Mouse (Mus musculus): Measurements from ENCODE around the gene Gm20458. TPM values are rescaled to one million over a fixed set of nuclear protein-coding genes. Genes with fewer than 3 reads are reported as not detected.
A peak's percentile ranks its signal among the peaks of the same experiment; 100 is the strongest.

Gm20458 gene
- polyA plus RNA-seq, 1 experiment from 2014 or later, result 8.3 TPM

- Histone ChIP-seq H3K4me2 (no peak overlapping the region), H3K4me3 (no peak overlapping the region), H3K27ac (no peak overlapping the region), H3K36me3 (no peaks in the 10 kb centered on the region), H3K9ac (no peak overlapping the region), H3K4me1 (peaks cover 38% of the 10 kb centered on the region), H3K27me3 (no peaks in the 10 kb centered on the region), H3K9me3 (no peaks in the 10 kb centered on the region)
- 52% methylated on average over 6 of the region's 6 CpGs for WGBS
- no peak for ATAC-seq (ENCODE audit: insufficient number of reproducible peaks, insufficient read depth, low FRiP score, low TSS enrichment, low read depth)
These were observed 5.2 kb upstream of the Gm20458 start for GRCm38 (mm10) chr2:164455421-164456190.

- H3K36me3 ChIP-seq, result no peaks in the 10 kb centered on the region
- H3K27me3 ChIP-seq, result no peaks in the 10 kb centered on the region
- ATAC-seq (ENCODE audit: insufficient number of reproducible peaks, insufficient read depth, low FRiP score, low TSS enrichment, low read depth), result no peak
- peak overlapping the region; percentile 25; the same call in 1 of the 2 replicates for H3K4me3 ChIP-seq
- H3K4me1 ChIP-seq, result peaks cover 37% of the 10 kb centered on the region
- peak overlapping the region; percentile 22; the same call in 1 of the 2 replicates for H3K27ac ChIP-seq
- 82% methylated on average over 1 of the region's 1 CpGs for WGBS
- peak overlapping the region; percentile 44 for H3K9ac ChIP-seq
- no peaks in the 10 kb centered on the region for H3K9me3 ChIP-seq
- peak overlapping the region; percentile 53 for H3K4me2 ChIP-seq
These were observed 4.4 kb upstream of the Gm20458 start for GRCm38 (mm10) chr2:164456413-164456812.

GRCm38 (mm10) chr2:164456864-164457300, 3.9 kb upstream of the Gm20458 start, which contains the start of gene Sys1:
Sys1 (plus strand) TSS chr2:164456964.
- H3K27ac ChIP-seq, result peak within 1 kb of the TSS; percentile 22; the same call in 1 of the 2 replicates
- H3K4me1 ChIP-seq, result peaks cover 36% of the 10 kb centered on the region
- peak within 1 kb of the TSS; percentile 25 for H3K4me3 ChIP-seq
- no peaks in the 10 kb centered on the region for H3K36me3 ChIP-seq
- no peaks in the 10 kb centered on the region for H3K9me3 ChIP-seq
- H3K4me2 ChIP-seq, result peak within 1 kb of the TSS; percentile 53
- peak within 1 kb of the TSS; percentile 44 for H3K9ac ChIP-seq
- 2% methylated on average over 7 of the region's 7 CpGs for WGBS
- ATAC-seq (ENCODE audit: insufficient number of reproducible peaks, insufficient read depth, low FRiP score, low TSS enrichment, low read depth), result no peak
- H3K27me3 ChIP-seq, result no peaks in the 10 kb centered on the region

GRCm38 (mm10) chr2:164457942-164458341, 2.8 kb upstream of the Gm20458 start:
- H3K4me3 ChIP-seq, result no peak overlapping the region
- no peak overlapping the region for H3K27ac ChIP-seq
- WGBS, result 72% methylated on average over 7 of the region's 7 CpGs
- H3K27me3 ChIP-seq, result no peaks in the 10 kb centered on the region
- peaks cover 34% of the 10 kb centered on the region for H3K4me1 ChIP-seq
- peaks cover 4% of the 10 kb centered on the region; the same call in 1 of the 2 replicates for H3K36me3 ChIP-seq
- H3K9me3 ChIP-seq, result no peaks in the 10 kb centered on the region
- H3K9ac ChIP-seq, result no peak overlapping the region
- no peak for ATAC-seq (ENCODE audit: insufficient number of reproducible peaks, insufficient read depth, low FRiP score, low TSS enrichment, low read depth)
- H3K4me2 ChIP-seq, result no peak overlapping the region

GRCm38 (mm10) chr2:164458535-164458934, 2.2 kb upstream of the Gm20458 start:
- Histone ChIP-seq H3K4me2 (no peak overlapping the region), H3K4me3 (no peak overlapping the region), H3K4me1 (peaks cover 33% of the 10 kb centered on the region), H3K9me3 (no peaks in the 10 kb centered on the region), H3K27ac (no peak overlapping the region), H3K36me3 (peaks cover 10% of the 10 kb centered on the region), H3K27me3 (no peaks in the 10 kb centered on the region), H3K9ac (no peak overlapping the region)
- 88% methylated on average over 8 of the region's 8 CpGs for WGBS
- no peak for ATAC-seq (ENCODE audit: insufficient number of reproducible peaks, insufficient read depth, low FRiP score, low TSS enrichment, low read depth)

- no peaks in the 10 kb centered on the region for H3K9me3 ChIP-seq
- peaks cover 37% of the 10 kb centered on the region for H3K36me3 ChIP-seq
- no peak overlapping the region for H3K4me2 ChIP-seq
- no peak for ATAC-seq (ENCODE audit: insufficient number of reproducible peaks, insufficient read depth, low FRiP score, low TSS enrichment, low read depth)
- H3K9ac ChIP-seq, result no peak overlapping the region
- H3K4me1 ChIP-seq, result peaks cover 16% of the 10 kb centered on the region
- H3K4me3 ChIP-seq, result no peak overlapping the region
- no peaks in the 10 kb centered on the region for H3K27me3 ChIP-seq
- H3K27ac ChIP-seq, result no peak overlapping the region
These were observed 4.4 kb downstream of the Gm20458 start for GRCm38 (mm10) chr2:164465161-164465560.

- Histone ChIP-seq H3K36me3 (peaks cover 37% of the 10 kb centered on the region), H3K9ac (no peak overlapping the region), H3K4me2 (no peak overlapping the region), H3K4me1 (peaks cover 14% of the 10 kb centered on the region), H3K4me3 (no peak overlapping the region), H3K9me3 (no peaks in the 10 kb centered on the region), H3K27ac (no peak overlapping the region), H3K27me3 (no peaks in the 10 kb centered on the region)
- 77% methylated on average over 5 of the region's 5 CpGs for WGBS
- no peak for ATAC-seq (ENCODE audit: insufficient number of reproducible peaks, insufficient read depth, low FRiP score, low TSS enrichment, low read depth)
These were observed 6.0 kb downstream of the Gm20458 start for GRCm38 (mm10) chr2:164466787-164467186.

GRCm38 (mm10) chr2:164470254-164470653, 9.5 kb downstream of the Gm20458 start:
- Histone ChIP-seq H3K9ac (no peak overlapping the region), H3K4me3 (no peak overlapping the region), H3K27me3 (no peaks in the 10 kb centered on the region), H3K9me3 (no peaks in the 10 kb centered on the region), H3K4me2 (no peak overlapping the region), H3K36me3 (peaks cover 23% of the 10 kb centered on the region), H3K27ac (no peak overlapping the region), H3K4me1 (0 out of 2 replicates have a peak, but pooled peaks cover 3% of the 10 kb centered on the region)
- 21% methylated on average over 10 of the region's 10 CpGs for WGBS
- no peak for ATAC-seq (ENCODE audit: insufficient number of reproducible peaks, insufficient read depth, low FRiP score, low TSS enrichment, low read depth)

GRCm38 (mm10) chr2:164473624-164474023, 12.9 kb downstream of the Gm20458 start, which contains the start of gene Trp53tg5:
Trp53tg5 (minus strand) TSS chr2:164473724.
- WGBS, result 84% methylated on average over 6 of the region's 6 CpGs
- Histone ChIP-seq H3K9me3 (no peaks in the 10 kb centered on the region), H3K27me3 (no peaks in the 10 kb centered on the region), H3K4me3 (no peak within 1 kb of the TSS), H3K27ac (no peak within 1 kb of the TSS), H3K4me1 (no peaks in the 10 kb centered on the region), H3K36me3 (peaks cover 26% of the 10 kb centered on the region), H3K9ac (no peak within 1 kb of the TSS), H3K4me2 (no peak within 1 kb of the TSS)
- no peak for ATAC-seq (ENCODE audit: insufficient number of reproducible peaks, insufficient read depth, low FRiP score, low TSS enrichment, low read depth)

GRCm38 (mm10) chr2:164485681-164486257, 25.0 kb downstream of the Gm20458 start, which contains the start of gene Dbndd2:
Dbndd2 (plus strand) TSS chr2:164486106.
- Histone ChIP-seq H3K36me3 (peaks cover 8% of the 10 kb centered on the region; the same call in 1 of the 2 replicates), H3K9ac (peak within 1 kb of the TSS; percentile 72), H3K27ac (no peak within 1 kb of the TSS), H3K9me3 (no peaks in the 10 kb centered on the region), H3K4me2 (peak within 1 kb of the TSS; percentile 99), H3K4me1 (peaks cover 15% of the 10 kb centered on the region), H3K4me3 (peak within 1 kb of the TSS; percentile 68), H3K27me3 (peaks cover 42% of the 10 kb centered on the region)
- ATAC-seq (ENCODE audit: insufficient number of reproducible peaks, insufficient read depth, low FRiP score, low TSS enrichment, low read depth), result no peak
- 2% methylated on average over 26 of the region's 26 CpGs for WGBS

- Histone ChIP-seq H3K4me3 (peak overlapping the region; percentile 68), H3K27me3 (peaks cover 42% of the 10 kb centered on the region)
- WGBS, result under 1% methylated on average over 83 of the region's 90 CpGs
These were observed 25.7 kb downstream of the Gm20458 start for GRCm38 (mm10) chr2:164486258-164487114.

More at GRCm38 (mm10) chr2:164486258-164487114, 25.7 kb downstream of the Gm20458 start:
- Histone ChIP-seq H3K4me1 (peaks cover 15% of the 10 kb centered on the region), H3K4me2 (peak overlapping the region; percentile 99), H3K9me3 (no peaks in the 10 kb centered on the region), H3K36me3 (peaks cover 8% of the 10 kb centered on the region; the same call in 1 of the 2 replicates), H3K9ac (peak overlapping the region; percentile 72), H3K27ac (no peak overlapping the region)
- no peak for ATAC-seq (ENCODE audit: insufficient number of reproducible peaks, insufficient read depth, low FRiP score, low TSS enrichment, low read depth)
